Mouse (Mus musculus) T-cell, adult 2 months (primary cell): ENCODE results near the gene Gmds.

Source experiments
- DNase-seq: peaks from one replicate; pipeline ENCODE4 v3.0.0; 2022; ENCODE audit warnings: low spot score

Gene Gmds

GRCm38 (mm10) chr13:32267184-32267775 lies 71.3 kb downstream of the Gmds start:
- no peak for DNase-seq

- DNase-seq: no peak
Measured at GRCm38 (mm10) chr13:32266721-32267120, 71.8 kb downstream of the Gmds start.

- no peak for DNase-seq
Measured at GRCm38 (mm10) chr13:32256121-32256520, 82.4 kb downstream of the Gmds start.

GRCm38 (mm10) chr13:32252276-32252675 lies 86.3 kb downstream of the Gmds start:
- DNase-seq: no peak

- no peak for DNase-seq
Measured at GRCm38 (mm10) chr13:32242200-32242599, 96.3 kb downstream of the Gmds start.

- no peak for DNase-seq
Measured at GRCm38 (mm10) chr13:32236269-32236678, 102.3 kb downstream of the Gmds start.

- no peak for DNase-seq
Measured at GRCm38 (mm10) chr13:32235046-32235445, 103.5 kb downstream of the Gmds start.

GRCm38 (mm10) chr13:32234019-32234418 lies 104.5 kb downstream of the Gmds start:
- no peak for DNase-seq

GRCm38 (mm10) chr13:32232391-32232790 lies 106.1 kb downstream of the Gmds start:
- no peak for DNase-seq

GRCm38 (mm10) chr13:32231956-32232355 lies 106.6 kb downstream of the Gmds start:
- DNase-seq: no peak

- DNase-seq: no peak
Measured at GRCm38 (mm10) chr13:32227874-32228562, 110.5 kb downstream of the Gmds start.

GRCm38 (mm10) chr13:32217647-32218046 lies 120.9 kb downstream of the Gmds start:
- no peak for DNase-seq

GRCm38 (mm10) chr13:32213702-32214452 lies 124.7 kb downstream of the Gmds start:
- DNase-seq: no peak

- DNase-seq: no peak
Measured at GRCm38 (mm10) chr13:32212125-32212524, 126.4 kb downstream of the Gmds start.

- no peak for DNase-seq
Measured at GRCm38 (mm10) chr13:32207172-32207908, 131.2 kb downstream of the Gmds start.

GRCm38 (mm10) chr13:32179906-32180305 lies 158.6 kb downstream of the Gmds start:
- no peak for DNase-seq

- no peak for DNase-seq
Measured at GRCm38 (mm10) chr13:32178682-32179081, 159.9 kb downstream of the Gmds start.

GRCm38 (mm10) chr13:32177852-32178453 lies 160.6 kb downstream of the Gmds start:
- DNase-seq: no peak

GRCm38 (mm10) chr13:32175028-32175427 lies 163.5 kb downstream of the Gmds start:
- DNase-seq: no peak

- DNase-seq: no peak
Measured at GRCm38 (mm10) chr13:32169173-32169572, 169.4 kb downstream of the Gmds start.

GRCm38 (mm10) chr13:32167806-32168205 lies 170.7 kb downstream of the Gmds start:
- no peak for DNase-seq

GRCm38 (mm10) chr13:32165581-32165980 lies 173.0 kb downstream of the Gmds start:
- DNase-seq: no peak
